Comparison of ENCODE assay signal across 9 mouse cellular contexts in genomic region chr13:62926479-62926878, GRCm38 (mm10). TPM values are rescaled to one million over a fixed set of nuclear protein-coding genes. Genes with fewer than 3 reads are reported as not detected.
A peak's percentile ranks its signal among the peaks of the same experiment; 100 is the strongest.
DNase-seq lines count a peak whose midpoint lies in the region; ATAC-seq lines count a peak whose summit lies in the region.
"Had no signal": no experiment of that assay in that cellular context is flagged by ENCODE, and none has a peak within 500 bp of the region (broad histone marks: within the 10 kb centered on the region; RNA-seq: fewer than 3 reads in every experiment).

No protein-coding gene starts in this region.

- ATAC-seq in hindbrain, embryonic 12.5 days (ENCODE audit: low FRiP score), result no peak

- H3K4me1 ChIP-seq in hindbrain, embryonic 10.5 days (replicated peaks), result no peaks in the 10 kb centered on the region
- no peaks in the 10 kb centered on the region for H3K4me1 ChIP-seq in hindbrain, embryonic 12.5 days

- H3K27ac ChIP-seq in hindbrain, embryonic 10.5 days, result no peak overlapping the region
- H3K27ac ChIP-seq in hindbrain, embryonic 12.5 days, result no peak overlapping the region
- H3K27ac ChIP-seq: macrophage had no signal

- H3K4me2 ChIP-seq in hindbrain, embryonic 12.5 days (replicated peaks), result no peak overlapping the region

- H3K9ac ChIP-seq in hindbrain, embryonic 12.5 days, result no peak overlapping the region

- 81% methylated on average over 1 of the region's 1 CpGs for WGBS in hindbrain, embryonic 10.5 days
- WGBS in hindbrain, embryonic 12.5 days, result 90% methylated on average over 1 of the region's 1 CpGs

- intact Hi-C loops in heart, postnatal 36 days (cut with DNase I), result loop anchor here (1.0 to 5.0 kb wide), 4 partner anchors 120 to 430 kb away; no protein-coding TSS in a partner anchor

- H3K4me3 ChIP-seq in hindbrain, embryonic 10.5 days, result no peak overlapping the region
- no peak overlapping the region for H3K4me3 ChIP-seq in hindbrain, embryonic 12.5 days

- no peaks in the 10 kb centered on the region for H3K36me3 ChIP-seq in hindbrain, embryonic 10.5 days
- H3K36me3 ChIP-seq in hindbrain, embryonic 12.5 days, result no peaks in the 10 kb centered on the region

- no peaks in the 10 kb centered on the region for H3K27me3 ChIP-seq in hindbrain, embryonic 10.5 days (ENCODE audit: insufficient read depth, poor library complexity, severe bottlenecking)
- H3K27me3 ChIP-seq in hindbrain, embryonic 12.5 days, result no peaks in the 10 kb centered on the region

- DNase-seq in hindbrain, embryonic 10.5 days (ENCODE audit: low spot score), result peak; percentile 40
- peak; percentile 76 for DNase-seq in MN1 (ENCODE audit: low spot score)
- peak; percentile 42 to 43 for DNase-seq in cerebellum, postnatal 10 days
- DNase-seq in heart, postnatal 36 days, result peak; percentile 44 to 61
- peak; percentile 55 to 59 for DNase-seq in layer of hippocampus, postnatal 10 days (ENCODE audit: low spot score in 2 of 2)
- DNase-seq in mesoderm, embryonic 11.5 days (ENCODE audit: low read depth, low spot score), result peak; percentile 61
- peak; percentile 68 for DNase-seq in thymus, postnatal 4 days

- H3K9me3 ChIP-seq in hindbrain, embryonic 10.5 days, result no peaks in the 10 kb centered on the region
- no peaks in the 10 kb centered on the region for H3K9me3 ChIP-seq in hindbrain, embryonic 12.5 days (replicated peaks)

RNA-seq across cellular contexts. Expression of gene 2010111I01Rik, which starts 38.2 kb away (rescaled TPM):
- 34.6 and 43.5 TPM in 2 replicates for polyA plus RNA-seq in hindbrain, embryonic 10.5 days (2016; fragmentation: Nextera tagmentation; extraction: Ambion mirVana)
- 47.6 and 68.4 TPM in 2 replicates for polyA plus RNA-seq in hindbrain, embryonic 12.5 days (2016; fragmentation: Nextera tagmentation; extraction: Ambion mirVana)
- total RNA-seq in heart, postnatal 36 days (2021), result 10 to 100 TPM; 87.8 to 90.0 TPM
- total RNA-seq in layer of hippocampus, postnatal 10 days (2021), result 10 to 100 TPM; 66.2 to 78.6 TPM

RNA-seq across cellular contexts. Expression of gene Fbp1, which starts 38.4 kb away (rescaled TPM):
- 0.12 TPM in 1 of 2 replicates, not detected in the other for polyA plus RNA-seq in hindbrain, embryonic 10.5 days (2016; fragmentation: Nextera tagmentation; extraction: Ambion mirVana)
- 0.19 TPM in 1 of 2 replicates, not detected in the other for polyA plus RNA-seq in hindbrain, embryonic 12.5 days (2016; fragmentation: Nextera tagmentation; extraction: Ambion mirVana)
- not detected for total RNA-seq in heart, postnatal 36 days (2021)
- 1 to 10 TPM; 1.1 to 1.6 TPM for total RNA-seq in layer of hippocampus, postnatal 10 days (2021)
